Mouse (Mus musculus) heart, postnatal 36 days (tissue): ENCODE measurements around the gene Nxf1. TPM values are rescaled to one million over a fixed set of nuclear protein-coding genes. Genes with fewer than 3 reads are reported as not detected.

Experiments used
- DNase-seq, 2 experiments: peaks; one replicate each; pipeline ENCODE4 v3.0.0; 2021 to 2022
- intact Hi-C: fragments of 180-260 bp; cut with DNase I; formaldehyde crosslinking; loops from one replicate; pipeline ENCODE4 v1.15.1; 2025
- total RNA-seq, 2 experiments: library from RNA; stranded (reverse); gene quantifications; 2 replicates each; pipeline ENCODE4 v1.2.3; 2021

Nxf1 gene
- total RNA-seq, 2 experiments from 2014 or later, result 36.7 to 37.6 TPM

DNA sequence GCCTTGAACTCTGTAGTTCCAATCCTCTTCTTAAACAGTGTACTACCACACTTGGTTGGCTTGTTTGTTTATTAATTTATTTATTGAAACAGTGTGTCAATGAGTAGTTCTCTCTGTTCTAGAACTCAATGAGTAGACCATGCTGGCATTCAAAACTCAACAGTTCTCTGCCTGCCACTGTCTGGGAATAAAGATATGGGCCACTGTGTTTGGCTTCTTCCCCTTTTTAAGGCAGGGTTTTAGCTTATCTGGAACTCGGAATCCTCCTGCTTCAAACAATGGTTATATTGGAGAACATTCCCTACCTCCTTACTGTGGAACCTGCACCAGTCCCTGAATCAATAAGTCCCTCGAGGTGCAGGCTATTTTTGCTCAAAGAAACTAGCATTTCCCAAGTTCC, 2.0 kb downstream of the Nxf1 start:
- DNase-seq, result no peak
- intact Hi-C loops, result loop anchor here (5.0 kb wide), 1 partner anchor 63 kb away; the partner anchor contains the start of gene Hnrnpul2

DNA sequence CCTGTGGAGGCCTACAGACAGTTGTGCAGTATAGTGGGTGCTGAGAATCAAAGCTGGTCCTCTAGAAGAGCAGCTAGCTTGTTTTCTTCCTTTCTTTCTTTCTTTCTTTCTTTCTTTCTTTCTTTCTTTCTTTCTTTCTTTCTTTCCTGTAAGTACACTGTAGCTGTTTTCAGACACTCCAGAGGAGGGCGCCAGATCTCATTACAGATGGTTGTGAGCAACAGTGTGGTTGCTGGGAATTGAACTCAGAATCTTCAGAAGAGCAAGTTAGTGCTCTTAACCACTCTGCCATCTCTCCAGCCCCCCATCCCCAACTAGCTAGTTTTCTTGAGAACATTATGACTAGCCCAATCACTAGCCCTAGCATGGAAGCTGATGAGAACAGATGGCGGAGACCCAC, 3.9 kb downstream of the Nxf1 start:
- intact Hi-C loops, result no loop called here
- no peak for DNase-seq

DNA sequence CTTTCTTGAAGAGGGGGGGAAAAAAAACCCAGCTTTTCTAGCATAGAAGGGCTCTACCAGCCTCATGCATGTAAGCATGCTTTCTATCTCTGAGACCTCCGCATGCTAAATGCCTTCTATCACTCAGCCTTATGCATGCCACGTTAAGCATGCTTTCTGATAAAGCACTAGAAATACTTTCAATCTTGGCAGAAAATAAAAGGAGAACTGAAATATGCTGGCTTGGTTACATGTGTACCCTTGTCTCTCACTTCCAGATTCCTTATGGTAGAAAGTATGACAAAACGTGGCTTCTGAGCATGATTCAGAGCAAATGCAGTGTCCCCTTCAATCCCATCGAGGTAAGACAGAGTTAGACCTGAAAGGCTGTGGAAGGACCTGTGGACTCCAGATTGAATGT, 6.4 kb downstream of the Nxf1 start:
- no peak for DNase-seq
- intact Hi-C loops, result no loop called here

DNA sequence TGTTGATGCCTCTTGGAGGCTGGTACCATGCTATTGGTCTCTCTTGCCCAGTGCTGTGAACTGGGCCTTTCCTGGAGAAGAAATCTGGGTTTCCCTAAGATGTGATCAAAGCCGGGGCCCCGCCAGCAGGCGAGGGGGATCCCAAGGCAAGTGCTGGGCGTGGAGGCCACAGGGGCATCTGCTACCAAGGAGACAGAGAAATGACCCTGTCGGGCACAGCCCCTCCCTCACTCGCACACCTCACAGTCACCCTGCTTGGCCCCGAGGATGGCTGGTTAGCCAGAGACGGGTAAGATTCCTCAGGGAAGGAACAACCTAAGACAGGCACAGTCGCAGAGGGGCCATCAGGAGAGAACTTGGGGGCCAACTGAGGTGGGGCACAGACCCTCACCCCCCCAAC, 8.7 kb downstream of the Nxf1 start:
- DNase-seq, result no peak
- intact Hi-C loops, result no loop called here

DNA sequence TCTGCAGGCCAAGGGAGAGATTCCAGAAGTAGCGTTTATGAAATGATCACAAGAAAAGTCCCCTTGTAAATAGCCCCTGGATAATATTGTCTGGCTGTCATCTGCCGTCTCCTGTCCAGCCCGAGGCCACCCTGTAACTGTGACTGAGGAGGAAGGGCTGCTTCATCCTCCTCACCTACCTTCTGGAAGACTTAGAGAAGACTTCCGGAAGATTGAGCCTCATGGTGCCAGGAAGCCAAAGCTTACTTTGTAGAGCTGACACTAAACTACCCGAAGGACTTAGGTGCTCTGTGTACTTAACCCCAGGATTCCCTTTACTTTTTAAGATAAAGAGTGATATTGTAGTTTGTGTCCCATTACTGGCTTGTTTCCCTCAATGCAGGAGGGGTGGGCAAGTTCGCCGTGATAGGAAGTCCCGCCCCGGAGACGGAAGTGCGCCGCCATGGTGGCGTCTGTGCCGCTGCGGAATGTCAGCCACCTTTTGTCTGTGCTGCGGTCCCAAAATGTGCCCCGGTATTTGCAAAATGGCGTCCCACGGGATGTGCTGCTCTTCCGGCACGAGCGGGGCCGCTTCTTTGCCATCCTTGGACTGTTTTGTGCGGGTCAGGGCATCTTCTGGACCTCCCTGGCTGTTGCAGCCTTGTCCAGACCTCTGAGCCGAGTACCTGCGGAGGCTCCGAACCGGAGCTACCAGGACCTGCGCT, 13.8 kb downstream of the Nxf1 start, which contains the start of gene Tmem223:
Gene Tmem223 (plus strand): TSS at position 430 of the 704 bp plus-strand sequence.
- intact Hi-C loops, result no loop called here
- peak; percentile 84 to 85 for DNase-seq

DNA sequence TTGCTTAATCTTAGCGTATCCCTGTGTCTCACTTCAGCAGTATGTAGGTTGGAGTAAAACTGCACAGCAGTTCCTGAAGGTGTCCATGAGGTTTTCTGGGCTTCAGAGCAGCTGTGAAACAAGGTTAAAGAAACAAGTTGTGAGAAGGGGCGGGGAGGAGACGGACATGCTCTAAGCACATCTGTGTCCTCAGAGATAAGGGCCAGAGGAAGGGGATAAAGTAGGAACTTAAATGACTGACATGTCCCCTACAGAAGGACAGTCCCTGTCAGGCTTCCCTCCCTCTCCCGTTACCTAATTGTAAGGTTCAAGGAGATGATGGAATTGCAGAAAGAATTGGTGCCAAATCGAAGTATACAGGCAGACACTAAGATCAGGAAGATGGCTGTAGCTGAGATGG, 16.1 kb downstream of the Nxf1 start:
- intact Hi-C loops, result no loop called here
- no peak for DNase-seq

GRCm38 (mm10) chr19:8773409-8773808, 16.5 kb downstream of the Nxf1 start:
- intact Hi-C loops, result no loop called here
- DNase-seq, result no peak

DNA sequence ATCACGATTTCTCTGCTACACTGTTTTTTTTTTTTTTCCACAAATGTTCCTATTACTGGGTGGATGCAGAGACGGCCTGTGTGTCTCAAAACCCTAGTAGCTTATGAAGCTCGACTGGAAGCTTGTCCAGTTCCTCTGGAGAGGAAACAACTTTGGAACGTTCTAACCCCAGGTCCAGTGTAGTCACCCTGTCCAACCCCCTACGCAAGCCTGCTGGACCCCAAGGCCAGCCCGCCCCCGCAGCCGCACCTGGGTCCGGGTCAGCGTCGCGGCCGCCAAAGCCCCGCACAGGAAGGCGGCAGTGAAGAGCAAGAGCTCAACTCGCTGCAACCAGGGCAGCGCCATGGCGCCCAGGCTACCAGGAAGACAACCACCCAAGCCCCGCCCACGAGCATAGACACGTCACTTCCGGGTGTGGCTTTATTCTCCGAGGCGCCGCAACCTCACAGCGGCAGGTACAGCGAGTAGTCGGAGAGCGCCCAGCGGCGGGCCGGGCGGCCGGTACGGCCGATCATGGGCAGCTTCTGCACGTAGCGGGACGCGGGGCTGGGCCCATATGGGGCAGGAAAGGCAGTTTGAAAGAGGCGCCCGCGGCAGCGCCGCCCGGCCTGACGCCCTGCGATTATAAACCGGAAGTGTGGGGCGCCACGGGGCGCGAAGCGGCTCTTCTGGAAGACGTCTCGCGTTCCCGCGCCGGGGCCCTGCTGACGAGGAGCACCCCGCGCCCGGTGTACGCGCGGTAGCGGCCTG, 17.4 kb downstream of the Nxf1 start, which contains the start of gene Tmem179b:
Gene Tmem179b (minus strand): TSS at position 382 of the 750 bp plus-strand sequence.
- DNase-seq, result peak; percentile 96 to 99
- intact Hi-C loops, result no loop called here

- intact Hi-C loops, result no loop called here
- DNase-seq, result no peak
These were observed 18.1 kb downstream of the Nxf1 start for GRCm38 (mm10) chr19:8774951-8775421.

DNA sequence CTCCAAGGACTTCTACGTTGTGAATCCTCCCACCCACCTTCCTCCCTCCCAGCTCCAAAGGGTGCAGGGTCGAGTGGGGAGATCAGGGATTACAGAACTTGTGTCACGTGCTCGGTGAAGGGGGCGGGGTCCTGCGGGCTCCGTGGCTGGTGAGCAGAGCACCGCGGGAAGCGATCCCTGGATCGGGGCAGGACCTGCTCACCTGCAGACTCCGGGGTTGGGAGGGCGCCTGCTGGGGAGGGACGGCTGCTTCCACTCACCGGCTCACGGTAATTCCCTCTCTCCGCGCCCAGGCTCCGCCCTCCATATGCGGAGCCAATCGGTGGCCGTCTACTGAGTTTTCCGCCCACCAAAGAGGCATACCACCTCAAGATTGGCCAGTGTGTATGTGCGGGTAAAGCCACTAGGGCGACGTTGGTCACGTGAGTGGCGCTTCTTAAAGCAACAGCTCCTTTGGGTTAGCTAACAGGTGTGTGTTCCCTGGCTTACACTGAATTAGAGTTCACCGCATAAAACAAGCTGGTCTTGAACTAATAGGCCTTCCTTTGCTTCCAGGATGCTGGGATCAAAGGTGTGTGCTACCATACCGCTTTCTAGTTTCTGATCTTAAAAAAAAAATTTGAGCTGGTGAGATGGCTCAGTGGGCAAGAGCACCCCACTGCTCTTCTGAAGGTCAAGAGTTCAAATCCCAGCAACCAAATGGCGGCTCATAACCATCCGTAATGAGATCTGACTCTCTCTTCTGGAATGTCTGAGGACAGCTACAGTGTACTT, 29.3 kb downstream of the Nxf1 start, which contains the start of gene Taf6l:
Gene Taf6l (minus strand): TSS at position 410 of the 774 bp plus-strand sequence.
- intact Hi-C loops, result no loop called here
- peak; percentile 86 to 87 for DNase-seq

- DNase-seq, result no peak
- intact Hi-C loops, result no loop called here
These were observed 31.6 kb downstream of the Nxf1 start for GRCm38 (mm10) chr19:8788521-8788920.

DNA sequence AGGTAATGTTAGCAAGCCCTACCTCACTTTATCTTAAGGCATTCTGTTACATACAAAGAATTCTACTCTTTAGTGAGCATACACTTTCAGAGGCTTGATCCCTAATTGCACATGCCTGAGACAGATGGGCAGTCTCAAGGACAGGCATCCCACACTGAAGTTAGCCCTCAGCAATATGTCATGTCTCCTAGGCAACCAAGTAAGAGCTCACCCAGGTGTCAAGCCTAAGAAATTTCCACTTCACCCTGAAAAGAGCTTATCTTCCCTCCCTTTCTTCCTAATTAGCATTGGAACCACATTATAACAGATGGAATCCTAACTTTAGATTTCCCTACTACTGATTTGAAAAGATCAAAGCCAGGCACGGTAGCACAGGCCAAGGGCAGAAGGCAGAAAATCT, 32.3 kb downstream of the Nxf1 start:
- intact Hi-C loops, result no loop called here
- DNase-seq, result no peak

- intact Hi-C loops, result no loop called here
- no peak for DNase-seq
These were observed 33.3 kb downstream of the Nxf1 start for GRCm38 (mm10) chr19:8790171-8790570.

GRCm38 (mm10) chr19:8798264-8798946, 41.5 kb downstream of the Nxf1 start, which contains the start of gene Polr2g:
Gene Polr2g (minus strand): TSS chr19:8798577.
- intact Hi-C loops, result no loop called here

GRCm38 (mm10) chr19:8798947-8799315, 42.1 kb downstream of the Nxf1 start:
- intact Hi-C loops, result no loop called here
- no peak for DNase-seq

More at GRCm38 (mm10) chr19:8798264-8798946, 41.5 kb downstream of the Nxf1 start, which contains the start of gene Polr2g:
- peak; percentile 86 to 89 for DNase-seq

DNA sequence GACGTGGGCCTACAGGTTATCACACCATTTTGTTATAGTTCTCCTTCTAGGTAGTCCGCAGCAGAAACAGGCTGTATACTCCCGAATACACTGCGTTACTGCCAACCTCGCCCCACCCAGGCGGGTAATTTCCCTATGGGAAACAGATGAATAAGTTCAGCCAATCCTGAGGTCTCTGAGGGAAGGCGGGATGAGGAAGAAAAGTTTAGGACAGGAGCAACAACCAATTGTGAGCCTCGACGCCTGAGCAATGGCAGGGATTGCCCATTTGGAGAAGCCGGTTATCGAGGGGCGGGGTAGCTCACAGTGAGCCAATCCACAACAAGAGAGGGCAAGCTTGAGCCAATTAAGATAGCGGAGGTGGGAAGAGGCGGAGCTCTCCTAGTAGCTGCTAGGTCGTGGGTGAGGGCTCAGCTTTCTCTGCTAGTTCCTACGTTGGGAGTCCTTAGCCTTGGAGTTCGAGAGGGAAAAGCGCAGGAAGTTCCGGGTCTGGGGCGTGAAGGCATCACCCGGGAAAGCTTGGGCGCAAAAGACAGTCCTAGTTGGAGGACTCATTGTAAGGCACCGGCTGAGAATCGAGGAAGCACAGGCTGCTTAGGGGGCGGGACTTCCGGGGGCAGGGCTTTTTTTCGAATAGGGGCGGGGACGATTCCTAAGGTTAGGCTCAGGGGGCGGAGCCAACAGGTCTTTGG, 45.4 kb downstream of the Nxf1 start, which contains the start of gene Zbtb3:
Gene Zbtb3 (plus strand): TSS at position 426 of the 692 bp plus-strand sequence.
- peak; percentile 86 to 89 for DNase-seq
- intact Hi-C loops, result loop anchor here (2.0 kb wide), 1 partner anchor 15 kb away; no protein-coding TSS in a partner anchor

DNA sequence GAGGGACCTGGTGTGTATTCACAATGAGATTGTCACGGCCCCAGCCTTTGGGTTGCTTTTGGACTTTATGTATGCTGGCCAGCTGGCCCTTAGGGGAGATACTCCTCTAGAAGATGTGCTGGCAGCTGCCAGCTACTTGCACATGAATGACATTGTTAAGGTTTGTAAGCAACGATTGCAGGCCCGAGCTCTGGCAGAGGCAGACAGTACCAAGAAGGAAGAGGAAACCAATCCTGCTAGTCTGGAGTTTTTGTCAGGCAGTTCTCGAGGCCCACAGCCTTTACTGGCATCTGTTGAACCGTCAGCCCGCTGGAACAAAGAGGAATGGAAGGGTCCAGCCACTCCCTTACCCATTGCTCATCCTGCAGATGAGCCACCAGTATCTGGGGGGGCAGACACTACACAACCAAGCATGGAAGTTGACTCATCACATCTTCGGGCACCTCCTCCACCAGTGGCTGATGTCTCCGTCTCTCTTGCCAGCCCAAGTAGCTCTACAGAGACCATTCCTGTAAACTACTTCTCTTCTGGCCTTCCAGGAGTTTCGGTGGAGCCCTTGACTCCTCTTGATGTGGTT, 46.4 kb downstream of the Nxf1 start:
- DNase-seq, result no peak
- intact Hi-C loops, result loop anchor here (2.0 kb wide), 1 partner anchor 14 kb away; no protein-coding TSS in a partner anchor

DNA sequence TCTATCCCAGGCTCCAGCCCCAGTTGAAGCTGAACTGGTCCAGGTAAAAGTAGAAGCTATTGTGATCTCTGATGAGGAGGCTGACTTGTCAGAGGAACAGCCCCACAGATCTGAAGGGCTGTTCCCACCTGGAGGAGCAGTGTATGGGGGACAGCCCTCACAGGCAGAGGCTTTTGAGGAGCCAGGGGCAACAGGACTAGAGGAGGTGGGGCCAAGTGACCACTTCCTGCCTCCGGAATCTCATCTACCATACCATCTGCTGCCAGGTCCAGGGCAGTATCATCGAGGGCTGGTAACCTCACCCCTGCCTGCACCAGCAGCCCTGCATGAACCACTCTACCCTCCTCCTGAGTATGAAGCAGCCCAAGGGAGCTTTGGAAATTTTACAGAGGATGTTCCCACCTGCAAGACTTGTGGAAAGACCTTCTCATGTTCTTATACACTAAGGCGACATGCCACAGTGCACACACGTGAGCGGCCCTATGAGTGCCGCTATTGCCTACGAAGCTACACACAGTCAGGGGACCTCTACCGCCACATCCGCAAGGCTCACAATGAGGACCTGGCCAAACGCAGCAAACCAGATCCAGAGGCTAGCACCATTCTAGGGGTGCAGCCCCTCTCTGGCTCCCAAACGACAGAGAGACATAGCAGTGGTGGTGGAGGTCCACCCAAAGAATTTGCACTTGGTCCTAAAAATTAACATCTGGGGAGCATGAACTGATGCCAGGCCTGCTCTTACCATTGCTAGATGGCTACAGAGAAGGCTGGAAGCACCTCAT, 47.2 kb downstream of the Nxf1 start:
- DNase-seq, result no peak
- intact Hi-C loops, result loop anchor here (2.0 kb wide), 1 partner anchor 13 kb away; no protein-coding TSS in a partner anchor
